Mouse (Mus musculus) olfactory bulb, adult 2 months (tissue): ENCODE results near the gene Mef2c.

Experiments used
- CTCF ChIP-seq: fragments of 200-500 bp; IDR thresholded peaks from 2 replicates; pipeline ENCODE4 v1.5.1; 2012; ENCODE audit warnings: low read depth, mild to moderate bottlenecking, low read length, moderate library complexity; ENCODE audit not compliant: insufficient read depth
- POLR2A ChIP-seq: fragments of 200-500 bp; IDR thresholded peaks from 2 replicates; pipeline ENCODE4 v1.6.1; 2012; ENCODE audit warnings: mild to moderate bottlenecking, low read depth, low read length, moderate library complexity; ENCODE audit not compliant: insufficient read depth

DNA sequence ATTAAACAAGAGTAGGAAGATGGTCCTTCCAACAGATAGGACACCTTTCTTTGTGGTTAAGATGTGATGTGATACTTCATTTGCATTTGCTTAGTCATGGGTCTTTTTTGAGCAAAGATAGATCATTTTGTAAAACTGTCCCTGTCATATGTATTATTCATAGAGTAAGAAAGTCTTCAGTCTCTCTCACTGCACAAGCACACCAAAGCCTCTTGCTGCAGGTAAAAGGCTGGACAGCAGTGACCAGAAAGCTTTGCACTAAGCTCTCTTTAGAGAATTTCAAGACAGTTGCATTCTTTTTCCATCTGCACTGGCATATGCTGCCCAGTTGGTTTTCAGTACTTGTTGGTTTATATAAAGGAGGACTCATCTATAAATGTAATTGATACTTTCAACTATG lies 36.1 kb downstream of the Mef2c start:
- TF ChIP-seq CTCF (no peak), POLR2A (no peak)
